Mouse (Mus musculus) embryonic facial prominence, embryonic 14.5 days (tissue): ENCODE data around the gene Fcrls. TPM values are rescaled to one million over a fixed set of nuclear protein-coding genes. Genes with fewer than 3 reads are reported as not detected.
A peak's percentile ranks its signal among the peaks of the same experiment; 100 is the strongest.

Experiments used
- ATAC-seq: fragments of 200-750 bp; cut with Nextera tagmentation; 2 replicates; pipeline ENCODE4 v1.8.0; 2017; ENCODE audit warnings: low read depth, moderate number of reproducible peaks, moderate TSS enrichment
- DNase-seq: peaks from one replicate; pipeline ENCODE4 v3.0.0-alpha.2; 2015; ENCODE audit warnings: low spot score
- H3K27ac ChIP-seq: fragments of 300-500 bp; sonication (generic); replicated peaks from 2 replicates; pipeline ENCODE4 v1.5.1; 2014; ENCODE audit warnings: low read depth, mild to moderate bottlenecking, low read length, moderate library complexity
- H3K27me3 ChIP-seq: fragments of 300-500 bp; sonication (generic); replicated peaks from 2 replicates; pipeline ENCODE4 v1.6.1; 2014; ENCODE audit warnings: low read length; ENCODE audit not compliant: control insufficient read depth, insufficient read depth
- H3K36me3 ChIP-seq: fragments of 300-500 bp; sonication (generic); 2 replicates; pipeline ENCODE4 v1.6.1; 2014; ENCODE audit warnings: low read length, mixed read lengths; ENCODE audit not compliant: control insufficient read depth, insufficient read depth
- H3K4me1 ChIP-seq: fragments of 300-500 bp; sonication (generic); 2 replicates; pipeline ENCODE4 v1.6.1; 2014; ENCODE audit warnings: antibody characterized with exemption, low read length; ENCODE audit not compliant: control insufficient read depth, insufficient read depth
- H3K4me2 ChIP-seq: fragments of 300-500 bp; sonication (generic); 2 replicates; pipeline ENCODE4 v1.6.1; 2014; ENCODE audit warnings: low read depth, mild to moderate bottlenecking, low read length, moderate library complexity, mixed read lengths
- H3K4me3 ChIP-seq: fragments of 300-500 bp; sonication (generic); 2 replicates; pipeline ENCODE4 v1.5.1; 2014; ENCODE audit warnings: low read depth, mild to moderate bottlenecking, low read length
- H3K9ac ChIP-seq: fragments of 300-500 bp; sonication (generic); 2 replicates; pipeline ENCODE4 v1.6.1; 2014; ENCODE audit warnings: low read depth, mild to moderate bottlenecking, low read length, moderate library complexity, mixed read lengths
- H3K9me3 ChIP-seq: fragments of 300-500 bp; sonication (generic); 2 replicates; pipeline ENCODE4 v1.6.1; 2016; ENCODE audit warnings: low read length; ENCODE audit not compliant: control insufficient read depth
- WGBS: fragments of 180-500 bp; shearing (Covaris S2); extraction: QIAGEN DNeasy Blood & Tissue Kit; methylation state at CpG from one replicate; pipeline ENCODE4 v1.1.7; 2014; 5-methylcytosine and 5-hydroxymethylcytosine counted together
- polyA plus RNA-seq: library from polyadenylated mRNA; unstranded; fragments of >200 nt; fragmentation: Nextera tagmentation; extraction: Ambion mirVana; gene quantifications from 2 replicates; pipeline ENCODE4 v1.2.1, GENCODE M21; 2014

The Fcrls gene
- polyA plus RNA-seq, 1 experiment from 2014 or later, result 20.2 TPM

GRCm38 (mm10) chr3:87240909-87241308 lies 22.6 kb downstream of the Fcrls start:
- H3K4me1 ChIP-seq, result no peaks in the 10 kb centered on the region
- no peak overlapping the region for H3K4me3 ChIP-seq
- H3K9ac ChIP-seq, result no peak overlapping the region
- H3K27me3 ChIP-seq, result no peaks in the 10 kb centered on the region
- WGBS, result 74% methylated on average over 4 of the region's 4 CpGs
- ATAC-seq (no peak), DNase-seq (no peak)
- H3K4me2 ChIP-seq, result no peak overlapping the region
- H3K27ac ChIP-seq, result no peak overlapping the region
- H3K9me3 ChIP-seq, result no peaks in the 10 kb centered on the region
- no peaks in the 10 kb centered on the region for H3K36me3 ChIP-seq

GRCm38 (mm10) chr3:87223636-87224035 lies 39.9 kb downstream of the Fcrls start:
- H3K4me3 ChIP-seq, result no peak overlapping the region
- no peak overlapping the region for H3K27ac ChIP-seq
- no peaks in the 10 kb centered on the region for H3K36me3 ChIP-seq
- no peak overlapping the region for H3K4me2 ChIP-seq
- no peak for DNase-seq
- H3K9ac ChIP-seq, result no peak overlapping the region
- H3K4me1 ChIP-seq, result no peaks in the 10 kb centered on the region
- H3K9me3 ChIP-seq, result no peaks in the 10 kb centered on the region
- no peaks in the 10 kb centered on the region for H3K27me3 ChIP-seq
- WGBS, result 78% methylated on average over 4 of the region's 4 CpGs
- ATAC-seq, result no peak

- no peak for DNase-seq
- H3K4me3 ChIP-seq, result no peak overlapping the region
- WGBS, result 72% methylated on average over 5 of the region's 5 CpGs
- H3K36me3 ChIP-seq, result no peaks in the 10 kb centered on the region
- H3K27ac ChIP-seq, result no peak overlapping the region
- no peak overlapping the region for H3K4me2 ChIP-seq
- no peak overlapping the region for H3K9ac ChIP-seq
- no peaks in the 10 kb centered on the region for H3K4me1 ChIP-seq
- no peaks in the 10 kb centered on the region for H3K9me3 ChIP-seq
- no peak for ATAC-seq
- H3K27me3 ChIP-seq, result no peaks in the 10 kb centered on the region
Observed at GRCm38 (mm10) chr3:87222346-87222745, 41.2 kb downstream of the Fcrls start.

GRCm38 (mm10) chr3:87215176-87215575 lies 48.4 kb downstream of the Fcrls start:
- no peak overlapping the region for H3K27ac ChIP-seq
- 71% methylated on average over 11 of the region's 11 CpGs for WGBS
- H3K27me3 ChIP-seq, result no peaks in the 10 kb centered on the region
- H3K4me3 ChIP-seq, result no peak overlapping the region
- no peaks in the 10 kb centered on the region for H3K36me3 ChIP-seq
- no peak for ATAC-seq
- no peak overlapping the region for H3K9ac ChIP-seq
- H3K4me2 ChIP-seq, result no peak overlapping the region
- DNase-seq, result no peak
- no peaks in the 10 kb centered on the region for H3K9me3 ChIP-seq
- H3K4me1 ChIP-seq, result no peaks in the 10 kb centered on the region

GRCm38 (mm10) chr3:87214221-87214864 lies 49.2 kb downstream of the Fcrls start:
- H3K9me3 ChIP-seq, result no peaks in the 10 kb centered on the region
- no peak overlapping the region for H3K9ac ChIP-seq
- DNase-seq (no peak), ATAC-seq (no peak)
- H3K4me1 ChIP-seq, result no peaks in the 10 kb centered on the region
- H3K4me2 ChIP-seq, result no peak overlapping the region
- H3K27me3 ChIP-seq, result no peaks in the 10 kb centered on the region
- no peaks in the 10 kb centered on the region for H3K36me3 ChIP-seq
- no peak overlapping the region for H3K4me3 ChIP-seq
- no peak overlapping the region for H3K27ac ChIP-seq
- WGBS, result 88% methylated on average over 19 of the region's 19 CpGs

GRCm38 (mm10) chr3:87206336-87207075 lies 57.0 kb downstream of the Fcrls start:
- H3K4me2 ChIP-seq, result no peak overlapping the region
- no peaks in the 10 kb centered on the region for H3K36me3 ChIP-seq
- 74% methylated on average over 5 of the region's 5 CpGs for WGBS
- H3K9ac ChIP-seq, result no peak overlapping the region
- DNase-seq, result peak; percentile 35
- no peak overlapping the region for H3K27ac ChIP-seq
- H3K4me3 ChIP-seq, result no peak overlapping the region
- H3K27me3 ChIP-seq, result no peaks in the 10 kb centered on the region
- no peaks in the 10 kb centered on the region for H3K9me3 ChIP-seq
- no peak for ATAC-seq
- peaks cover 4% of the 10 kb centered on the region; the same call in 1 of the 2 replicates for H3K4me1 ChIP-seq

Other genes with a start within 250 kb of the Fcrls start
- 12.8 and 14.1 TPM in 2 replicates for gene Kirrel, start 89.0 kb downstream of the Fcrls start, polyA plus RNA-seq
- 0.35 TPM in 1 of 2 replicates, not detected in the other for gene Cd5l, start 94.1 kb upstream of the Fcrls start, polyA plus RNA-seq
- gene Fcrl1, start 112.6 kb upstream of the Fcrls start, polyA plus RNA-seq, result 0.11 and 0.69 TPM in 2 replicates
- gene Fcrl5, start 172.0 kb upstream of the Fcrls start, polyA plus RNA-seq, result not detected in 2 replicates